Mouse (Mus musculus) MEL (cell line): ENCODE data around the gene Clcn5. TPM values are rescaled to one million over a fixed set of nuclear protein-coding genes. Genes with fewer than 3 reads are reported as not detected.

Experiments
- DNase-seq: peaks from one replicate; pipeline ENCODE4 v3.0.0; 2011; ENCODE audit warnings: low read depth, low spot score
- H3K27ac ChIP-seq: 2 replicates; pipeline ENCODE4 v1.5.1; 2012; ENCODE audit warnings: low read depth, mild to moderate bottlenecking, control low read depth, low read length, moderate library complexity; ENCODE audit not compliant: control insufficient read depth
- H3K27me3 ChIP-seq, 2 experiments: fragments of 150-350 bp in 1 of 2; sonication (generic) in 1 of 2; 2 replicates each; pipeline ENCODE4 v1.6.1; 2012; ENCODE audit warnings: low read length in 2 of 2, mild to moderate bottlenecking in 2 of 2, improper control_type of control experiment in 1 of 2, moderate library complexity in 1 of 2; ENCODE audit not compliant: insufficient read depth in 2 of 2, control insufficient read depth in 1 of 2
- H3K36me3 ChIP-seq, 2 experiments: 2 replicates each; pipeline ENCODE4 v1.6.1; 2012 to 2014; ENCODE audit warnings: low read length in 2 of 2, improper control_type of control experiment in 1 of 2, inconsistent platforms in 1 of 2, mild to moderate bottlenecking in 1 of 2; ENCODE audit not compliant: insufficient read depth in 2 of 2, control insufficient read depth in 1 of 2
- H3K4me1 ChIP-seq, 2 experiments: fragments of 150-350 bp in 1 of 2; sonication (generic) in 1 of 2; 2 replicates each; pipeline ENCODE4 v1.6.1; 2012; ENCODE audit warnings: low read length in 2 of 2, improper control_type of control experiment in 1 of 2, mild to moderate bottlenecking in 1 of 2; ENCODE audit not compliant: insufficient read depth in 2 of 2, control insufficient read depth in 1 of 2
- H3K4me3 ChIP-seq, 2 experiments: fragments of 150-350 bp in 1 of 2; sonication (generic) in 1 of 2; 2 replicates each; pipeline ENCODE4 v1.5.1; 2012; ENCODE audit warnings: low read depth in 2 of 2, low read length in 2 of 2, mild to moderate bottlenecking in 2 of 2, moderate library complexity in 2 of 2, control low read depth in 1 of 2, improper control_type of control experiment in 1 of 2; ENCODE audit not compliant: control insufficient read depth in 1 of 2, insufficient read depth in 1 of 2
- H3K79me2 ChIP-seq: 2 replicates; pipeline ENCODE4 v1.6.1; 2012; ENCODE audit warnings: mild to moderate bottlenecking, low read length, moderate library complexity; ENCODE audit not compliant: control insufficient read depth, poor library complexity, insufficient read depth
- H3K9ac ChIP-seq: 2 replicates; pipeline ENCODE4 v1.6.1; 2012; ENCODE audit warnings: low read depth, mild to moderate bottlenecking, control low read depth, low read length, moderate library complexity; ENCODE audit not compliant: control insufficient read depth, poor library complexity, severe bottlenecking
- H3K9me3 ChIP-seq: fragments of 150-350 bp; sonication (generic); replicated peaks from 2 replicates; pipeline ENCODE4 v1.6.1; 2012; ENCODE audit warnings: mild to moderate bottlenecking, low read length, improper control_type of control experiment, moderate library complexity; ENCODE audit not compliant: insufficient read depth
- BHLHE40 ChIP-seq: IDR thresholded peaks from 2 replicates; pipeline ENCODE4 v1.6.1; 2012; ENCODE audit warnings: low read depth, mild to moderate bottlenecking, inconsistent platforms, low read length, improper control_type of control experiment, borderline replicate concordance
- CHD1 ChIP-seq: IDR thresholded peaks from 2 replicates; pipeline ENCODE4 v1.6.1; 2012; ENCODE audit warnings: low read depth, mild to moderate bottlenecking, inconsistent platforms, low read length, improper control_type of control experiment
- CHD2 ChIP-seq: IDR thresholded peaks from 2 replicates; pipeline ENCODE4 v1.6.1; 2011; ENCODE audit warnings: low read length, improper control_type of control experiment
- E2F4 ChIP-seq: IDR thresholded peaks from 2 replicates; pipeline ENCODE4 v1.6.1; 2011; ENCODE audit warnings: low read depth, low read length, improper control_type of control experiment, borderline replicate concordance
- EP300 ChIP-seq, 2 experiments: IDR thresholded peaks; 2 replicates each; pipeline ENCODE4 v1.6.1; 2011; ENCODE audit warnings: improper control_type of control experiment in 2 of 2, low read length in 2 of 2, low read depth in 1 of 2, mild to moderate bottlenecking in 1 of 2
- GATA1 ChIP-seq: IDR thresholded peaks from 2 replicates; pipeline ENCODE4 v1.6.1; 2011; ENCODE audit warnings: low read depth, low read length, improper control_type of control experiment
- HCFC1 ChIP-seq: IDR thresholded peaks from 2 replicates; pipeline ENCODE4 v1.6.1; 2012; ENCODE audit warnings: low read depth, mild to moderate bottlenecking, inconsistent platforms, low read length, improper control_type of control experiment, moderate library complexity
- JUND ChIP-seq: IDR thresholded peaks from 2 replicates; pipeline ENCODE4 v1.6.1; 2011; ENCODE audit warnings: low read depth, mild to moderate bottlenecking, improper control_type of control experiment, low read length
- KAT2A ChIP-seq: conservative IDR thresholded peaks from 2 replicates; pipeline ENCODE4 v1.6.1; 2012; ENCODE audit warnings: low read depth, low read length, improper control_type of control experiment, inconsistent platforms
- MAX ChIP-seq: IDR thresholded peaks from 2 replicates; pipeline ENCODE4 v1.6.1; 2011; ENCODE audit warnings: low read length, improper control_type of control experiment
- MEF2A ChIP-seq: IDR thresholded peaks from 2 replicates; pipeline ENCODE4 v1.6.1; 2014; ENCODE audit warnings: low read depth, mild to moderate bottlenecking, inconsistent platforms, low read length, improper control_type of control experiment; ENCODE audit not compliant: poor library complexity, insufficient replicate concordance, severe bottlenecking; ENCODE audit errors: extremely low read depth
- MYC ChIP-seq: IDR thresholded peaks from 2 replicates; pipeline ENCODE4 v1.6.1; 2011; ENCODE audit warnings: low read depth, mild to moderate bottlenecking, low read length, improper control_type of control experiment, moderate library complexity
- NELFE ChIP-seq: IDR thresholded peaks from 2 replicates; pipeline ENCODE4 v1.6.1; 2011; ENCODE audit warnings: low read depth, low read length, improper control_type of control experiment
- POLR2AphosphoS5 ChIP-seq: IDR thresholded peaks from 2 replicates; pipeline ENCODE4 v1.6.1; 2012; ENCODE audit warnings: low read depth, borderline replicate concordance, mild to moderate bottlenecking, inconsistent platforms, low read length, moderate library complexity, mixed read lengths
- RAD21 ChIP-seq: IDR thresholded peaks from 2 replicates; pipeline ENCODE4 v1.6.1; 2011; ENCODE audit warnings: mild to moderate bottlenecking, low read depth, low read length, improper control_type of control experiment
- SIN3A ChIP-seq: IDR thresholded peaks from 2 replicates; pipeline ENCODE4 v1.6.1; 2012; ENCODE audit warnings: low read length, improper control_type of control experiment, inconsistent platforms
- SMC3 ChIP-seq: IDR thresholded peaks from 2 replicates; pipeline ENCODE4 v1.6.1; 2011; ENCODE audit warnings: low read depth, low read length, improper control_type of control experiment
- TAL1 ChIP-seq: IDR thresholded peaks from 2 replicates; pipeline ENCODE4 v1.6.1; 2012; ENCODE audit warnings: mild to moderate bottlenecking, inconsistent platforms, low read length, moderate library complexity, mixed read lengths
- TBP ChIP-seq: IDR thresholded peaks from 2 replicates; pipeline ENCODE4 v1.8.0; 2011; ENCODE audit warnings: low read depth, low read length, improper control_type of control experiment
- TCF12 ChIP-seq: IDR thresholded peaks from 2 replicates; pipeline ENCODE4 v1.6.1; 2014; ENCODE audit warnings: low read depth, mild to moderate bottlenecking, inconsistent platforms, low read length, improper control_type of control experiment, moderate library complexity
- ZMIZ1 ChIP-seq: IDR thresholded peaks from 2 replicates; pipeline ENCODE4 v1.6.1; 2012; ENCODE audit warnings: low read depth, mild to moderate bottlenecking, inconsistent platforms, low read length, improper control_type of control experiment, moderate library complexity
- ZNF384 ChIP-seq: IDR thresholded peaks from 2 replicates; pipeline ENCODE4 v1.6.1; 2012; ENCODE audit warnings: low read depth, mild to moderate bottlenecking, inconsistent platforms, low read length, improper control_type of control experiment
- polyA plus RNA-seq, 2 experiments: library from polyadenylated mRNA; stranded (reverse) in 1 of 2; unstranded in 1 of 2; fragments of >175 nt in 1 of 2; fragments of >200 nt in 1 of 2; gene quantifications; 2 replicates each; pipeline versions ENCODE4 v1.2.1 to v1.2.4; 2012; ENCODE audit warnings: low replicate concordance in 2 of 2, low read depth in 1 of 2; ENCODE audit not compliant: insufficient read length in 2 of 2, insufficient read depth in 1 of 2, missing spikeins in 1 of 2
- total RNA-seq: library from RNA; depleted of rRNA; stranded (reverse); fragments of 300-350 nt; gene quantifications from 2 replicates; pipeline ENCODE4 v1.2.3, GENCODE M21; 2012

The Clcn5 gene
- total and polyA plus RNA-seq, 3 experiments: 8.1 to 10.4 TPM; not detected in 1

- H3K27ac ChIP-seq: no peak overlapping the region
- peak; percentile 12 for DNase-seq
- H3K9ac ChIP-seq: no peak overlapping the region
- peaks cover 0 to 8% of the 10 kb centered on the region in 2 experiments; a peak in 2 of 4 replicates for H3K36me3 ChIP-seq
- H3K4me3 ChIP-seq: no peak overlapping the region
- no peaks in the 10 kb centered on the region for H3K27me3 ChIP-seq
- H3K79me2 ChIP-seq: no peaks in the 10 kb centered on the region
- no peak for TF ChIP-seq TBP
- peak; percentile 60 for TF ChIP-seq ZNF384
- no peak for TF ChIP-seq TAL1
- TF ChIP-seq TCF12: peak; percentile 53; the same call in 1 of the 2 replicates
- TF ChIP-seq GATA1: 0 out of 2 replicates have a peak, but pooled peaks have one; percentile 29
- peak in 1 of 2 experiments; percentile 53; a peak in 2 of 4 replicates for TF ChIP-seq EP300 (IDR thresholded peaks at IDR 0.05; ENCODE audit: low read depth in 1 of 2, low read length in 2 of 2)
- H3K9me3 ChIP-seq: no peaks in the 10 kb centered on the region
- H3K4me1 ChIP-seq: no peaks in the 10 kb centered on the region
These were observed 58.6 kb downstream of the Clcn5 start for GRCm38 (mm10) chrX:7260400-7261113.

- no peak overlapping the region for H3K4me3 ChIP-seq
- TF ChIP-seq NELFE (no peak), MEF2A (no peak), MYC (no peak), E2F4 (no peak)
- no peak overlapping the region for H3K27ac ChIP-seq
- no peaks in the 10 kb centered on the region for H3K4me1 ChIP-seq
- H3K27me3 ChIP-seq: no peaks in the 10 kb centered on the region
- no peak for DNase-seq
- no peaks in the 10 kb centered on the region for H3K79me2 ChIP-seq
- H3K9me3 ChIP-seq: no peaks in the 10 kb centered on the region
- peaks cover 0 to 8% of the 10 kb centered on the region in 2 experiments; a peak in 2 of 4 replicates for H3K36me3 ChIP-seq
- H3K9ac ChIP-seq: no peak overlapping the region
These were observed 59.4 kb downstream of the Clcn5 start for GRCm38 (mm10) chrX:7259718-7260117.

GRCm38 (mm10) chrX:7256022-7256421 lies 63.1 kb downstream of the Clcn5 start:
- no peaks in the 10 kb centered on the region for H3K4me1 ChIP-seq
- H3K9me3 ChIP-seq: no peaks in the 10 kb centered on the region
- no peak overlapping the region for H3K4me3 ChIP-seq
- H3K9ac ChIP-seq: no peak overlapping the region
- H3K36me3 ChIP-seq: peaks cover 0 to 8% of the 10 kb centered on the region in 2 experiments; a peak in 2 of 4 replicates
- DNase-seq: peak; percentile 11
- no peaks in the 10 kb centered on the region for H3K27me3 ChIP-seq
- TF ChIP-seq RAD21 (no peak), ZMIZ1 (no peak), BHLHE40 (no peak), ZNF384 (no peak), KAT2A (no peak), CHD1 (no peak), POLR2AphosphoS5 (no peak), CHD2 (no peak), JUND (no peak), SIN3A (no peak), MAX (no peak), GATA1 (no peak), SMC3 (no peak), MEF2A (no peak), HCFC1 (no peak)
- H3K79me2 ChIP-seq: no peaks in the 10 kb centered on the region
- H3K27ac ChIP-seq: no peak overlapping the region; the same call in 1 of the 2 replicates
